ENCODE assay signal across 26 mouse cellular contexts in genomic region chr14:55727889-55728685, GRCm38 (mm10). TPM values are rescaled to one million over a fixed set of nuclear protein-coding genes. Genes with fewer than 3 reads are reported as not detected.
DNase-seq lines count a peak whose midpoint lies in the region; ATAC-seq and TF ChIP-seq lines count a peak whose summit lies in the region.
"Had no signal": no experiment of that assay in that cellular context is flagged by ENCODE, and none has a peak within 500 bp of the region (broad histone marks: within the 10 kb centered on the region; RNA-seq: fewer than 3 reads in every experiment).

No protein-coding gene starts in this region.

- TF ChIP-seq CTCF in lung, adult 2 months (IDR thresholded peaks at IDR 0.05; ENCODE audit: insufficient read depth, low read length) = no peak
- TF ChIP-seq CTCF in cerebellum, adult 2 months (IDR thresholded peaks at IDR 0.05; ENCODE audit: borderline replicate concordance, insufficient read depth, low read depth, low read length) = no peak

- no peaks in the 10 kb centered on the region for H3K9me3 ChIP-seq in lung, embryonic 15.5 days
- H3K9me3 ChIP-seq: heart, embryonic 13.5 days; hindbrain, embryonic 12.5 days; limb, embryonic 15.5 days had no signal

- 0 out of 2 replicates have a peak overlapping the region, but pooled peaks have one; percentile 1 for H3K27ac ChIP-seq in lung, embryonic 15.5 days
- H3K27ac ChIP-seq in cerebellum, adult 2 months (ENCODE audit: insufficient read depth, low read length) = no peak overlapping the region
- H3K27ac ChIP-seq: heart, embryonic 13.5 days; hindbrain, embryonic 12.5 days; limb, embryonic 15.5 days; macrophage had no signal

- intact Hi-C loops in heart, postnatal 14 days (cut with DNase I) = no loop called here

- no peak for TF ChIP-seq POLR2A in lung, adult 2 months (IDR thresholded peaks at IDR 0.05; ENCODE audit: borderline replicate concordance, extremely low read depth, low read depth, low read length)
- TF ChIP-seq POLR2A in cerebellum, adult 2 months (IDR thresholded peaks at IDR 0.05; ENCODE audit: borderline replicate concordance, insufficient read depth, low read length) = no peak

- no peaks in the 10 kb centered on the region for H3K27me3 ChIP-seq in lung, embryonic 15.5 days
- no peaks in the 10 kb centered on the region for H3K27me3 ChIP-seq in cerebellum, adult 2 months (ENCODE audit: control insufficient read depth, insufficient read depth, low read length)
- H3K27me3 ChIP-seq: hindbrain, embryonic 12.5 days; limb, embryonic 15.5 days had no signal

- DNase-seq in lung, adult 2 months = no peak
- peak; percentile 81 for DNase-seq in Muller cell, postnatal 12 days (ENCODE audit: inconsistent ontology term)
- no peak for DNase-seq in heart, postnatal 14 days
- DNase-seq in cerebellum, adult 2 months = no peak
- DNase-seq in yolk sac, embryonic 10.5 days (ENCODE audit: low spot score) = no peak
- DNase-seq: adrenal gland, postnatal 25 days; cerebellum, adult 11 months; cerebellum, postnatal 25 days; heart, adult 18-20 months; kidney, adult 2 months; kidney, postnatal 10 days; left cerebral cortex, postnatal 4 days; right cerebral cortex, adult 18-20 months; right cerebral cortex, postnatal 4 days; thymus, postnatal 14 days had no signal

- no peak overlapping the region for H3K4me2 ChIP-seq in lung, embryonic 15.5 days
- H3K4me2 ChIP-seq: heart, embryonic 13.5 days; hindbrain, embryonic 12.5 days; limb, embryonic 15.5 days; midbrain, embryonic 11.5 days had no signal

- no peak overlapping the region for H3K9ac ChIP-seq in lung, embryonic 15.5 days
- H3K9ac ChIP-seq: heart, embryonic 13.5 days; hindbrain, embryonic 12.5 days; limb, embryonic 15.5 days had no signal

- 42% methylated on average over 8 of the region's 8 CpGs for WGBS in lung, embryonic 15.5 days
- 45% methylated on average over 8 of the region's 8 CpGs for WGBS in lung, adult 2 months
- 61% methylated on average over 8 of the region's 8 CpGs for WGBS in cerebellum, adult 2 months

- H3K4me1 ChIP-seq in lung, embryonic 15.5 days = peaks cover 8% of the 10 kb centered on the region; the same call in 1 of the 2 replicates
- peaks cover 9% of the 10 kb centered on the region for H3K4me1 ChIP-seq in lung, adult 2 months (ENCODE audit: control insufficient read depth, insufficient read depth, low read length)
- H3K4me1 ChIP-seq in cerebellum, adult 2 months (ENCODE audit: control insufficient read depth, insufficient read depth, low read length) = no peaks in the 10 kb centered on the region
- H3K4me1 ChIP-seq: hindbrain, embryonic 12.5 days; limb, embryonic 15.5 days had no signal

- no peak for ATAC-seq in lung, embryonic 15.5 days (ENCODE audit: borderline replicate concordance, extremely low read depth, low FRiP score, low TSS enrichment)
- ATAC-seq in common myeloid progenitor, adult 5-6 weeks (replicated peaks; ENCODE audit: low read depth, poor library complexity, severe bottlenecking) = peak; percentile 12; the same call in 1 of the 2 replicates
- ATAC-seq in megakaryocyte progenitor cell, adult 5-6 weeks (replicated peaks; ENCODE audit: poor library complexity) = 0 out of 2 replicates have a peak, but pooled peaks have one; percentile 20
- ATAC-seq: forebrain, embryonic 14.5 days had no signal

- no peaks in the 10 kb centered on the region for H3K36me3 ChIP-seq in lung, embryonic 15.5 days
- H3K36me3 ChIP-seq: heart, embryonic 13.5 days; hindbrain, embryonic 12.5 days; limb, embryonic 15.5 days had no signal

- no peak overlapping the region for H3K4me3 ChIP-seq in lung, embryonic 15.5 days
- no peak overlapping the region for H3K4me3 ChIP-seq in lung, adult 2 months (replicated peaks; ENCODE audit: extremely low read depth, low read depth, low read length)
- no peak overlapping the region for H3K4me3 ChIP-seq in cerebellum, adult 2 months (replicated peaks; ENCODE audit: insufficient read depth, low read depth, low read length)
- H3K4me3 ChIP-seq: heart, embryonic 13.5 days; hindbrain, embryonic 12.5 days; limb, embryonic 15.5 days had no signal

RNA-seq across cellular contexts. Expression of gene Rabggta, which starts 6.0 kb away (rescaled TPM):
- 31.8 and 33.2 TPM in 2 replicates for polyA plus RNA-seq in lung, embryonic 15.5 days (2015; fragmentation: Nextera tagmentation; extraction: Ambion mirVana)
- 42.0 and 57.3 TPM in 2 replicates for polyA plus RNA-seq in lung, adult 2 months (2012; rRNA removed)
- 11.6 and 15.0 TPM in 2 replicates for total RNA-seq in common myeloid progenitor, adult 5-6 weeks (2017)
- 8.7 and 14.0 TPM in 2 replicates for total RNA-seq in megakaryocyte progenitor cell, adult 5-6 weeks (2015)
- 12.6 and 14.0 TPM in 2 replicates for total RNA-seq in megakaryocyte progenitor cell, adult 5-6 weeks (2017)
- total RNA-seq in heart, postnatal 14 days (2021) = 10 to 100 TPM; 11.4 to 13.7 TPM
- 64.1 and 66.8 TPM in 2 replicates for polyA plus RNA-seq in cerebellum, adult 2 months (2012; rRNA removed)

RNA-seq across cellular contexts. Expression of gene Tgm1, which starts 14.4 kb away (rescaled TPM):
- polyA plus RNA-seq in lung, embryonic 15.5 days (2015; fragmentation: Nextera tagmentation; extraction: Ambion mirVana) = 2.2 and 2.8 TPM in 2 replicates
- 3.4 and 30.7 TPM in 2 replicates for polyA plus RNA-seq in lung, adult 2 months (2012; rRNA removed)
- 1.9 and 2.8 TPM in 2 replicates for total RNA-seq in common myeloid progenitor, adult 5-6 weeks (2017)
- total RNA-seq in megakaryocyte progenitor cell, adult 5-6 weeks (2015) = 0.35 and 0.61 TPM in 2 replicates
- total RNA-seq in megakaryocyte progenitor cell, adult 5-6 weeks (2017) = 0.20 and 1.1 TPM in 2 replicates
- under 1 TPM; 0.29 TPM for total RNA-seq in heart, postnatal 14 days (2021)
- 0.07 and 0.08 TPM in 2 replicates for polyA plus RNA-seq in cerebellum, adult 2 months (2012; rRNA removed)
- total RNA-seq: adrenal gland, postnatal 25 days had no signal

RNA-seq across cellular contexts. Expression of gene Dhrs1, which starts 17.4 kb away (rescaled TPM):
- 86.7 and 88.4 TPM in 2 replicates for polyA plus RNA-seq in lung, embryonic 15.5 days (2015; fragmentation: Nextera tagmentation; extraction: Ambion mirVana)
- polyA plus RNA-seq in lung, adult 2 months (2012; rRNA removed) = 69.2 and 89.0 TPM in 2 replicates
- total RNA-seq in common myeloid progenitor, adult 5-6 weeks (2017) = 8.3 and 23.9 TPM in 2 replicates
- total RNA-seq in megakaryocyte progenitor cell, adult 5-6 weeks (2015) = 45.7 and 50.9 TPM in 2 replicates
- total RNA-seq in megakaryocyte progenitor cell, adult 5-6 weeks (2017) = 11.5 and 30.2 TPM in 2 replicates
- total RNA-seq in heart, postnatal 14 days (2021) = 10 to 100 TPM; 54.6 to 56.2 TPM
- 113 and 122 TPM in 2 replicates for polyA plus RNA-seq in cerebellum, adult 2 months (2012; rRNA removed)

RNA-seq across cellular contexts. Expression of gene Nop9, which starts 17.4 kb away (rescaled TPM):
- polyA plus RNA-seq in lung, embryonic 15.5 days (2015; fragmentation: Nextera tagmentation; extraction: Ambion mirVana) = 39.2 and 41.4 TPM in 2 replicates
- polyA plus RNA-seq in lung, adult 2 months (2012; rRNA removed) = 12.7 and 16.8 TPM in 2 replicates
- total RNA-seq in common myeloid progenitor, adult 5-6 weeks (2017) = 21.4 and 22.7 TPM in 2 replicates
- 25.6 and 26.5 TPM in 2 replicates for total RNA-seq in megakaryocyte progenitor cell, adult 5-6 weeks (2015)
- 27.8 and 32.2 TPM in 2 replicates for total RNA-seq in megakaryocyte progenitor cell, adult 5-6 weeks (2017)
- 10 to 100 TPM; 11.2 to 11.4 TPM for total RNA-seq in heart, postnatal 14 days (2021)
- 10.7 and 10.8 TPM in 2 replicates for polyA plus RNA-seq in cerebellum, adult 2 months (2012; rRNA removed)

RNA-seq across cellular contexts. Expression of gene Cideb, which starts 30.2 kb away (rescaled TPM):
- 0.55 and 0.80 TPM in 2 replicates for polyA plus RNA-seq in lung, embryonic 15.5 days (2015; fragmentation: Nextera tagmentation; extraction: Ambion mirVana)
- 3.8 and 4.0 TPM in 2 replicates for polyA plus RNA-seq in lung, adult 2 months (2012; rRNA removed)
- 0.14 and 1.1 TPM in 2 replicates for total RNA-seq in common myeloid progenitor, adult 5-6 weeks (2017)
- 0.20 and 0.77 TPM in 2 replicates for total RNA-seq in megakaryocyte progenitor cell, adult 5-6 weeks (2015)
- total RNA-seq in megakaryocyte progenitor cell, adult 5-6 weeks (2017) = 0.51 TPM in 1 of 2 replicates, not detected in the other
- total RNA-seq in heart, postnatal 14 days (2021) = 1 to 10 TPM in 1 of 2 experiments, under 1 TPM in 1; 1.00 to 1.0 TPM
- polyA plus RNA-seq in cerebellum, adult 2 months (2012; rRNA removed) = 10.5 and 15.2 TPM in 2 replicates
- total RNA-seq: gastrocnemius, adult 8-10 months had no signal
- polyA plus RNA-seq: neural tube, embryonic 14.5 days had no signal
